Mouse (Mus musculus) myocyte (in vitro differentiated cells): Measurements from ENCODE around the gene Rbm47. TPM values are rescaled to one million over a fixed set of nuclear protein-coding genes. Genes with fewer than 3 reads are reported as not detected.
"Not testable (repeated sequence)": the region's sequence is repeated elsewhere in the genome, so short reads cannot be mapped to it uniquely, and the experiment has no call there.

ENCODE experiments used
- H3K27me3 ChIP-seq: one replicate; pipeline ENCODE4 v1.6.1; 2011; ENCODE audit not compliant: control insufficient read depth, insufficient read depth, insufficient read length
- H3K36me3 ChIP-seq: one replicate; pipeline ENCODE4 v1.6.1; 2011; ENCODE audit not compliant: control insufficient read depth, insufficient read depth
- H3K4me2 ChIP-seq: one replicate; pipeline ENCODE4 v1.6.1; 2011; ENCODE audit warnings: low read depth, control low read depth
- H3K4me3 ChIP-seq: one replicate; pipeline ENCODE4 v1.5.1; 2011; ENCODE audit warnings: mild to moderate bottlenecking, control low read depth, moderate library complexity
- H3K79me2 ChIP-seq: one replicate; pipeline ENCODE4 v1.6.1; 2011; ENCODE audit not compliant: control insufficient read depth, insufficient read depth
- H3ac ChIP-seq: one replicate; pipeline ENCODE4 v1.6.1; 2011; ENCODE audit not compliant: control insufficient read depth, insufficient read length
- CEBPB ChIP-seq: IDR thresholded peaks from 2 replicates; pipeline ENCODE4 v1.6.1; 2011; ENCODE audit warnings: mild to moderate bottlenecking, moderate library complexity; ENCODE audit not compliant: poor library complexity, insufficient read depth, severe bottlenecking
- E2F4 ChIP-seq: IDR thresholded peaks from one replicate; pipeline ENCODE4 v1.6.1; 2011; ENCODE audit warnings: mild to moderate bottlenecking, control low read depth, moderate library complexity; ENCODE audit not compliant: insufficient read depth
- MAX ChIP-seq: IDR thresholded peaks from one replicate; pipeline ENCODE4 v1.6.1; 2011; ENCODE audit warnings: low read depth, mild to moderate bottlenecking, control low read depth
- MYOD1 ChIP-seq, 3 experiments: IDR thresholded peaks; one replicate each; pipeline ENCODE4 v1.6.1; 2011; ENCODE audit warnings: control low read depth in 2 of 3, low read depth in 2 of 3, mild to moderate bottlenecking in 2 of 3, moderate library complexity in 1 of 3; ENCODE audit not compliant: insufficient read length in 2 of 3, control insufficient read depth in 1 of 3
- MYOG ChIP-seq, 3 experiments: IDR thresholded peaks; one replicate each; pipeline ENCODE4 v1.6.1; 2011; ENCODE audit warnings: control low read depth in 2 of 3, low read depth in 2 of 3, mild to moderate bottlenecking in 2 of 3; ENCODE audit not compliant: insufficient read length in 2 of 3, control insufficient read depth in 1 of 3, insufficient read depth in 1 of 3
- POLR2A ChIP-seq: IDR thresholded peaks from one replicate; pipeline ENCODE4 v1.6.1; 2011; ENCODE audit warnings: low read depth, mild to moderate bottlenecking, control low read depth, moderate library complexity; ENCODE audit not compliant: insufficient read length
- POLR2AphosphoS2 ChIP-seq: IDR thresholded peaks from one replicate; pipeline ENCODE4 v1.6.1; 2011; ENCODE audit warnings: low read depth, control low read depth; ENCODE audit not compliant: insufficient read length
- REST ChIP-seq: IDR thresholded peaks from one replicate; pipeline ENCODE4 v1.6.1; 2011; ENCODE audit warnings: mild to moderate bottlenecking, control low read depth, moderate library complexity; ENCODE audit not compliant: insufficient read depth, insufficient read length
- SRF ChIP-seq: IDR thresholded peaks from one replicate; pipeline ENCODE4 v1.6.1; 2011; ENCODE audit warnings: low read depth; ENCODE audit not compliant: control insufficient read depth, insufficient read length
- TCF12 ChIP-seq: IDR thresholded peaks from one replicate; pipeline ENCODE4 v1.6.1; 2011; ENCODE audit warnings: mild to moderate bottlenecking, control low read depth; ENCODE audit not compliant: poor library complexity, insufficient read depth, severe bottlenecking
- TCF3 ChIP-seq: IDR thresholded peaks from one replicate; pipeline ENCODE4 v1.6.1; 2011; ENCODE audit warnings: low read depth, control low read depth; ENCODE audit not compliant: insufficient read length
- USF1 ChIP-seq: IDR thresholded peaks from one replicate; pipeline ENCODE4 v1.6.1; 2011; ENCODE audit warnings: low read depth, mild to moderate bottlenecking, control low read depth, moderate library complexity
- polyA plus RNA-seq: library from polyadenylated mRNA; unstranded; fragments of >200 nt; fragmentation: generic; extraction: Trizol; gene quantifications from one replicate; pipeline ENCODE4 v1.2.1, GENCODE M21; 2012; ENCODE audit warnings: missing spikeins

Gene Rbm47
- polyA plus RNA-seq, 1 experiment: 0.10 TPM

- H3K4me2 ChIP-seq, H3K79me2 ChIP-seq, H3K4me3 ChIP-seq, H3ac ChIP-seq, H3K36me3 ChIP-seq, H3K27me3 ChIP-seq: not testable (repeated sequence)
- peak; percentile 10 for TF ChIP-seq USF1
Measured at GRCm38 (mm10) chr5:66188591-66188990, 15.7 kb upstream of the Rbm47 start.

- H3K79me2 ChIP-seq: no peaks in the 10 kb centered on the region
- no peaks in the 10 kb centered on the region for H3K27me3 ChIP-seq
- H3K36me3 ChIP-seq: no peaks in the 10 kb centered on the region
- H3ac ChIP-seq: no peak overlapping the region
- H3K4me3 ChIP-seq: no peak overlapping the region
- no peak overlapping the region for H3K4me2 ChIP-seq
- TF ChIP-seq USF1: no peak
- no peak for TF ChIP-seq CEBPB
- no peak for TF ChIP-seq MYOD1 (IDR thresholded peaks at IDR 0.05; ENCODE audit: control insufficient read depth in 1 of 3, insufficient read length in 2 of 3, low read depth in 2 of 3)
- no peak for TF ChIP-seq MAX
- no peak for TF ChIP-seq SRF
- TF ChIP-seq MYOG (IDR thresholded peaks at IDR 0.05; ENCODE audit: control insufficient read depth in 1 of 3, insufficient read depth in 1 of 3, insufficient read length in 2 of 3, low read depth in 2 of 3): no peak
- TF ChIP-seq POLR2AphosphoS2: no peak
- no peak for TF ChIP-seq E2F4
- TF ChIP-seq REST: no peak
- TF ChIP-seq TCF3: no peak
- no peak for TF ChIP-seq TCF12
- TF ChIP-seq POLR2A: no peak
Measured at GRCm38 (mm10) chr5:66182156-66182555, 9.2 kb upstream of the Rbm47 start.

- TF ChIP-seq REST: no peak
- TF ChIP-seq CEBPB: no peak
- no peaks in the 10 kb centered on the region for H3K79me2 ChIP-seq
- H3ac ChIP-seq: no peak overlapping the region
- H3K27me3 ChIP-seq: no peaks in the 10 kb centered on the region
- no peaks in the 10 kb centered on the region for H3K36me3 ChIP-seq
- no peak overlapping the region for H3K4me3 ChIP-seq
- no peak overlapping the region for H3K4me2 ChIP-seq
Measured at GRCm38 (mm10) chr5:66174160-66174837, 1.4 kb upstream of the Rbm47 start.

GRCm38 (mm10) chr5:66170591-66170990 lies 2.3 kb downstream of the Rbm47 start:
- no peaks in the 10 kb centered on the region for H3K79me2 ChIP-seq
- no peaks in the 10 kb centered on the region for H3K36me3 ChIP-seq
- H3K4me3 ChIP-seq: no peak overlapping the region
- H3K4me2 ChIP-seq: no peak overlapping the region
- TF ChIP-seq MYOG (IDR thresholded peaks at IDR 0.05; ENCODE audit: control insufficient read depth in 1 of 3, insufficient read depth in 1 of 3, insufficient read length in 2 of 3, low read depth in 2 of 3) (no peak), MYOD1 (IDR thresholded peaks at IDR 0.05; ENCODE audit: control insufficient read depth in 1 of 3, insufficient read length in 2 of 3, low read depth in 2 of 3) (peak in 1 of 3 experiments; percentile 44)
- no peaks in the 10 kb centered on the region for H3K27me3 ChIP-seq
- no peak overlapping the region for H3ac ChIP-seq

- TF ChIP-seq POLR2A (no peak), REST (no peak), TCF3 (no peak), SRF (no peak), TCF12 (no peak)
- no peak overlapping the region for H3K4me3 ChIP-seq
- H3K79me2 ChIP-seq: no peaks in the 10 kb centered on the region
- H3K27me3 ChIP-seq: no peaks in the 10 kb centered on the region
- H3K4me2 ChIP-seq: no peak overlapping the region
- no peak overlapping the region for H3ac ChIP-seq
- no peaks in the 10 kb centered on the region for H3K36me3 ChIP-seq
Measured at GRCm38 (mm10) chr5:66169099-66169485, 3.8 kb downstream of the Rbm47 start.

- no peaks in the 10 kb centered on the region for H3K79me2 ChIP-seq
- TF ChIP-seq MYOD1 (IDR thresholded peaks at IDR 0.05; ENCODE audit: control insufficient read depth in 1 of 3, insufficient read length in 2 of 3, low read depth in 2 of 3) (no peak), TCF12 (no peak), E2F4 (no peak), POLR2AphosphoS2 (no peak), CEBPB (no peak), MAX (no peak), USF1 (no peak), REST (no peak), MYOG (IDR thresholded peaks at IDR 0.05; ENCODE audit: control insufficient read depth in 1 of 3, insufficient read depth in 1 of 3, insufficient read length in 2 of 3, low read depth in 2 of 3) (no peak), SRF (no peak), POLR2A (no peak), TCF3 (no peak)
Measured at GRCm38 (mm10) chr5:66168462-66169098, 4.3 kb downstream of the Rbm47 start.

More at GRCm38 (mm10) chr5:66168462-66169098, 4.3 kb downstream of the Rbm47 start:
- Histone ChIP-seq H3K4me3 (no peak overlapping the region), H3ac (no peak overlapping the region), H3K27me3 (no peaks in the 10 kb centered on the region), H3K36me3 (no peaks in the 10 kb centered on the region), H3K4me2 (no peak overlapping the region)
